Mouse (Mus musculus): ENCODE data around the gene Dohh.

Gene Dohh

DNA sequence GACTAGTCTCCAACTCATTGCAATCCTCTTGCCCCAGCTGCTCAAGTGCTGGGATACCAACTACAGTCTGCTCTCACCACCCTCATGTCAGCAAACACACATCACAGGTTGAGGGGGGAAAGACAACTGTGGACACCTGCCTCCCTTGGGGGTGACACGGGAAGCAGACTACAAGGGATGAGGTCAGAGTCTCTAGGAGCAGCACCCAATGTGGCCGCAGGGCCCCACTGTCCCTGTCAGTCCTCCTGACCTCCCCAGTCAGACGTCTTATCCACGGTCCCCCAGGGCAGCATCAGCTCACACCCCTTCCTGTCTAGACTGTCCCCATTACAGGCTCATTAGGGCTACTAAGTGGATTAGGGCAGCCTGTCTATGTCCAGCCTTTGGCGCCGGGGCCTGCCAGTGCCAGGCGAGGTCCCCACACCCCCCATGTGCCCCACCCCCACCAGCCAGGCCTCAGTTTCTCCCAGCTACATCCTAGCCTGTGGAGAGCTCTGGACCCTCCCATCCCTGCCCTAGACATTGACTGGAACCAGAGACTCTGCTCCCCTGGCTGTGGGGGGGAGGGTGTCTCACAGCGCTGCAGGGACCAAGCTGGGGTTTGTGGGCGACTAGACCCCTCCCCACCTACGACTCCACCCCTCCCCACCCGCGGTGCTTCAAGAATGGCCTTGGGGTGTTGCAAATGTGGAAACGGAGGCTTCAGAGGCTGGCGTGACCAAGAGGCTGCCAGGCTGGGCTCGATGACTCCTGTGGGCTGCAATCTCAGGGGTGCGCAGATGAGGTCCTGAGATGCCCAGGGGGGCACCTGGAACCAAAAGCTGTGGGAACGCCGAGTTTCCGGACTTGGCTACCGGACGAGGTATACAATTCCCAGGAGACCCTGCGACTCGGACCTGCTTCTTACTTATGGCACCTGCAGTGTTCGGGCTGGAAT, 22.5 kb downstream of the Dohh start:
- DNase-seq: no peak

DNA sequence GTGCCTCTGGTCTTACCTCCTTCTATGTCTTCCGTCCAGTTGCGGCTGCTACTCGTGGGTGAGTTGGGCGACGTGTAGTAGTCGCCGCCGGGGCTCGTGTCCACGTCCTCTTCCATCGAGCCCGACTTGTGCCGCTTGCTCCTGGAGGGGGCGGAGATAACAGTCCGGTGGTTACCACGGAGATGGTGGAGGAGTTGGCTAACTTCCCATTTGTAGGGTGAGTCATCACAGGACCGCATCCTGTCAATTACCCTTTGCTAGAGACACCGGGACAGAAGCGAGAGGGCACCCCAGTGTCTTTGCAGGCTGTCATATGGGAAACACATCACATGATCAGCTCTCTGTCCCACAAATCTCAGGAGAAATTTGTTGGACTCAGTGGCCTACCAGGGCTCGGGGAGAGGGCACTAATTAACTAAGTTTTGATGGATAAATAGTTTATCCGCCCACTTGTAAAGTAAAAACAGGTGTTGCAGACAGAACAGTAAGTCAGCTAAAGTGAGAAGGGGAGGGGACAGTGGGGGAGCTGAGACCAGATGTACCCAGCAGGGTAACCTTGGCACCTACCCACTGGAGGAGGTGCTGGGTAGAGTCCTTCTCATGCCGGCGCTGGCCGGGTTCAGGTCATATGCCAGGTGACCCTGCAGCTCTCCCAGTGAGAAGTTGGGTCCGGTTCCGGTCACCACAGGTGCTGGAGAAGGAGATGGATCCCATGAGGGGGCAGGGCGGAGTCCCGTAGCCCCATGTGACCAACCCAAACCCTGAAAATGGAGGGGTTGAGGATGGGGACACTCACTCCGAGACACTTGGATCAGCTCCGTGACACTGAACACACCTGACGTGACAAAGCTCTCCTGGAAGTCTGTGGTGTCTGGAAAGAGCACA, 23.6 kb downstream of the Dohh start:
- DNase-seq: peak; percentile 95

DNA sequence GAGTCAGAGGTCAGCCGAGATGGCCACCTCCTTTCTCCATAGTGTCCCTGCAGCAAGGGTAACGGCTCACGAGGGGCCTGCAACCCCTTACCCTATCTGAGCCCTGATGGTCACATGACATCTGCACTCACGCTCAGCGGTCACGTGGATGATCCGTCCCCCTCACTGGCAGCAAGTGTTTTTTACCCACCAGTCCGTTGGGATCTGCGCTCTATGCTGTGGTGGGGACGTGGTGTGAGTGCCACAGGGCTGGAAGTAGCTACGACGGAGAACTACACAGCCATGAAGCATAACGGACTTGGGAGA, 24.1 kb downstream of the Dohh start:
- DNase-seq: no peak

DNA sequence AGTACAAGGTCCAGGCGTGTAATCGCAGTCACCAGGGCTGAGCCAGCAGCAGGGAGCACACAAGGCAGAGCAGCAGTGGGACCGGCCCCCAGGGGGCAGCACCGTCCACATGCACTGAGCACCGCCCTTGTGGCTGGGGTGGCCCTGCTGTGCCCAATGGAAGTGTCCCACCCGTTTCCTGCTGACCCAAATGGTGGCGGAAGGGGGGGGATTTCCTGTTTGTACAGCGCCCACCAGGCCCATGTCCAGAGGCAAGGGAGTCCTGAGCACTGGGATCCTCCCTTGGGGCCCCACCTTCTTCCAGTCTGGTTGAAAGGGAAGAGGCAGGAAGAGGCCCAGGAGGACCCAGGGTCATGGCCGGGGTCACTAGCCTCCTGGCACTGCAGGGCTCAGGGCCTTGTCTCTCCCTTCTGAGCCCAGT, 24.7 kb downstream of the Dohh start:
- DNase-seq: peak; percentile 98

DNA sequence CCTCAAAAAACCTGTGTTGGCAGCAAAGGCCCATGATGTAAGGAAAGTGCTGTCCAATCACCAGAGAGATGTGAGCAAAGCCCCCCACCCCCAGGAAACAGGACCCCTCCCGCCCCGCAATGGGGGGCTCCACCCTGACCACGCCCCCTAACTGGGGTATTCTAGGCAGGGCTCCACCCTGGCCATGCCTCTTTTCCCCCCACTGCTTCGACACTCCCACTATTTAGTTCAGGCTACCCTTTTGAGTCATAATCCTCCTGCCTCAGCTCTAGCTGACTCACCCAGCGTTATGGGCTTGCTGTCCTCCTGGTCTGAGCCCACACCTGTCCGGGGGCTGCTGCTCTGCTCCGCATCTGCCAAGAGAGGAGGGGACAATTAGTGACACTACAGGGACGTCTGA, 25.1 kb downstream of the Dohh start:
- DNase-seq: no peak

DNA sequence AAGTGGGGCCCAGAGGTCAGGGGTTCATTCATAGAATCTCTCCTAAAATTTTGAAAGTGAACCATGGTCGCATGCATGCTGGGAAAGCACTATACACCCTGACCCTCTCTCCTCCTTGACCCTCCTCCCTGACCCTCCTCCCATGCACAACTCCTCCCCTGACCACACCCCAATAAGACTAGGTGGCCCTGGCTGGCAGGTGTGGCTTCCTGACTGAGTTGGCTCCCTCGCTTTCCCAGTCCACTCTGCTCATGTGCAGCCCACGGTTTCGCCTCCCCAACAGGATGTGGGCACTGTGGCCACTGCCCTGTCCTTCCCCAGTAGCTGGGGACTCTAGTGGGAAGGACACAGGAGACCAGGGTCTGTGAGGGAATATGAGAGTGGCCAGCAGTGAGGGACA, 26.1 kb downstream of the Dohh start:
- peak; percentile 68 for DNase-seq

DNA sequence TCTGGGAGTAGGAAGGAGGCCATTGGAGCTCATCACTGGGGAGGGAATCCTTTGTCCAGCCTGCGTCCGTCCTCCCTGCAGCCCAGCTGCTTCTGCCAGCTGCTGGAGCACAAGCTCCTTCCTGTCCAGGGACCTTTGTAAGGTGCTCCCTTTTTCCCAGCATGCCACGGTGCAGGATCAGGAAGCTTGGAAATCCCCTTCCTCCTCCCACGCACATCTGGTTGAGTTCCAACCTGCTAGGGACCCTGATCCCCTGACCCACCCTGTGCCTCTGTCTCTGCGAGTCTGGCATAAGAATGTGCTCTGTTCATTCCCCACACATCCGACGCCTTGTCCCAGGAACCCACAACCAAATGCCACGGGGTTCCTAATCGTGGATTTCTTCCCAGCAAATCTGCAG, 26.8 kb downstream of the Dohh start:
- DNase-seq: no peak

DNA sequence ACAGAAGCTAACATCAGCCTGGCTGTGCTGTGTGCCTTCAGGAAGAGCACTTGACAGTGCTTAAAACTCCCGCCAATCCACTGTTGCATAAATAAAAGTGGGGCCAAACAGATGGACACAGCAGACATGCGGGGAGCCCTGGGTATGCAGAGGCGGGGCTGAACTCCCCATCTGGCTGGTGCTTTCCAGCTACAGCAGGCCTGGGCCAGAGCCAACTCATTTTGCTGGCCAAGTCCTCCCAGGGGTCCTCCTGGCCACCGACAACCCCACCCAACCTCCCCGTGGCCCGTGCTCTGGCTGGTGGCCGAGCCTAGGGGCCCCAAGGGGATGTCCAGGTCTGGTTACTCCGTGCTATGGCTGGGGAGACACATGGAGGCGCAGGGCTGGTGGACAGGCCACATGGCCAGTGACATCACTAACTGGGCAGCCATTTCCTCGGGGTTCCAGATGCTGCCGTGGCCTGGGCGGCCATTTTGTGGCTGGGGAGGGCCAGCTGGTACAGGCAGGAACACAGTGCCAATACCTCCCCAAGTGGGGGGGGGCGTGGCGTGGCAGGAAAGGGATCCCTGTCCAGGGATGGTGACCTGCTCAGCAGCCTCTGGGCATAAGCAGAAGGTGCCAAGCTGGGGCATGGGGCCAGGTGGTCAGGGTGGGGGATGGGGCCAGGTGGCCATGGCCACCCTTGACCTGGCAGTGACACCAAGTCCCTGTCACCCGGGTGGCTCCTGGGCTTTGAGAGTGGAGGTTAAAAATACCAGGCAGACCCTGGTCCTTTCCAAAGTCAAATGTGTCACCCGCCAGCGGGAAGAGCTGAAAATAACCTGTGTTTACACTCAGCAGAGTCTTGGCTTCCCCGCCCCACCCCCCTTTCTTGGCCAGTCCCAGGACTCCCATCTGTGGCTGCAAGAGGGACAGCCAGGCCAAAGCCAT, 27.5 kb downstream of the Dohh start:
- peak; percentile 85 for DNase-seq

DNA sequence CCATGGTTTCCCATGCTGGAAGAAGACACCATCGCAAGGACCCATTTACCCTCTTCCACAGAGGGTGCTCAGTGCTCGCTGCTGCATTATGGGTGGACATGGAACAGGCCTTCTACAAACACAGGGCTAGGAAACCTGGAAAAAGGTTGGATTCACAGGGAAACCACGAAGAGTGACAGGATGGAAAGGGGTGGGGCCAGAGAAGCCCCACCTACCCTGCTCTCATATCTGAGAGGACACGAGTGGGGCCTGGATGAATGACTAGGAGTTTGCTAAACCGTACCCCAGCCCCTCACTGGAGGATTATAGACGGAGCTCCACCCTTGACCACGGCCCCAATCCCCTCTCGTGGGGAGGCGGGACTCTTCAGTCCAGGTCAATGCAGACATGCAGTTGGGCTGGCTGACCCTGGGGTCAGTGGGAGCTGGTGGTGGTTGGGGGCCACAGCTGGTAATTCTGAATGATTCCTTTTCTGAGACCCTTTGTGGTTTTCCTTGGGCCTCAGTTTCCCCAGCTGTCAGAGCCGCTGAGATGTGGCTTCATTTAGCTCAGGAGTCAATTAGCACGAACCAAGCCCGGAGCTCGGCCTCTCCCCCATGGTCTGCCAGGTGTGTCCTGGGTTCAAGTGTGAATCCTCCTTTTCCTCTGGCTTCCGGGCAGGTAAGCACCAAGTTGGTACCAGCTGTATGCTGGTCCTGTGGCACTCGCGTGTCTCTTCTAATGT, 28.5 kb downstream of the Dohh start:
- DNase-seq: peak; percentile 46

DNA sequence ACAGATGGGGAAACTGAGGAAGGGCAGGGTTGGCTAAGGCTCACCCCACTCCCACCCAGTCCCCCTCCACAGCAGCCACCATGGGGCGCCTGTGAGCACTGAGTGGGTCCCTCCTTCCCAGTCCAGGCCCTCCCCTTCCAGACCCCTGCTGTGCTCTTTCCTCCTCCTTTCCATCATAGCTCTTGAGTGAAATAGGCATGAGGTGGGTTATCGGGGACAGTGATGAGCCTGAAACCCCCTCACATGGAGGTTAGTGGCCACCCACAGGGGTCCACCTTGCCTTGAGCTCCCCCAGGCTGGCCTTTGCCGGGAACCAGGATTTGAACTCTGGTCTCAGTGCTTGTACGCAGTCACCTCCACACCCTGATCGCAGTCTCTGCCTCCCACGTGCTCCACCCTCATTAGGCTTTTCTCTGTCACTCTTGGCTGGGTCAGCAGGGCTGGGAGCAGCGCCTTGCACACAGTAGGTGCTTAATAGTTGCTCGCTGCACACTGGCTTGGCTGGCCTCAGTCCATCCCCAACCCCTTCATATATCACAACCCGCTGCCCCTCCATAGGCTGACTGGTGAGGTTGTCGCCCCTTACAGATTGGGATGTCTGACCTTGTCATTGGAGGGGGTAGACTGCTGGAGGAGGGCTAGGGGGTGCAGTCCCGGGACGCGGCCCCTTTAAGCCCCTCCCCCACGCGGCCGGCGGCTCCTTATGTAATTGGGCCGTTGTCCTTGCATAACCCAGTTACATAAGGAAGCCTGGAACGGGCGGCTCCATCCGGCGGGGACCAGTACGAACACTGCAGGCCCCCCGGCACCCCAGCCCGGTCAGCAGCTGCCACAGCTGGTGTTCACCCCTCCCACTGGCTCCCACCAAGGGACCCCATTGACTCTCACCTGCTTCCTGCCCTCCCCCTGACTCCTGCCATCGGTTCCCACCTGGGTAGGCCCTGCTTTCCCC, 29.4 kb downstream of the Dohh start:
- peak; percentile 95 for DNase-seq

DNA sequence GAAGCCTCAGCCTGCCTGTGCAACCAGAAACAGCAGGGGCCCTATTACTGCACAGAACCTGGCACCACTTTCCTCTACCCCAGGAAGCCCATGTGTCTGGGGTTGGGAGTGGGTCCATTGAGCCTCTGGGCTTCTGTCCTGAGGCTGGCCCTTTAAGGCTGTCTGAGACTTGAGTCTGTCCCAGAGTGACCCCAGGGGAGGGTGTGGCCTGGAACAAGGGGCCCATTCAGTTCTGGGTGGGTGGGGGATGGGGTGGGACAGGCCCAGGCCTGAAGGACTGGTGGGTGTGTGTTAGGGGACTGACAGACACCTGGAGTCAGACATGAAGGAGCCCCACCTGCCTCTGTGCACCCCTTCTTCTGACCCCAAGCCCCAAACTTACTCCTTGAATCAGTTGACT, 30.5 kb downstream of the Dohh start:
- DNase-seq: peak; percentile 80

DNA sequence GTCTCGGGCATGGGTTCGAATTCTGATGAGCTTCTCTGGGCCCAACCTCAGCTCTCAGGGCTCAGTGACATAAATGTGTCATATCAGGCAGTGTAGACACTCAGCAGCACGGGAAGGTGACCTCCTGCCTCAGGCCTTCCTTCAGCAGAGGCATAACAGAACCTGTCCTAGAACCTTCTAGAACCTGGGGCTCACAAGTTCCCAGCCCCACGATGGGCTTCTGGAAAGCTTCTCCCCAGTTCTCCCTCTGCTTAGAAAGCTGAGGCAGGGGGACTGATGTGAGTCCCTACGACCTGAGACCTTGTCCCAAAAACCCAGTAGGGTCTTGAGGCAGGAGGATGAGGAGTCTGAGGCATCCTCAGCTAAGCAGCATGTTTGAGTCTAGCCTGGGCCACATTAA, 30.9 kb downstream of the Dohh start:
- no peak for DNase-seq

DNA sequence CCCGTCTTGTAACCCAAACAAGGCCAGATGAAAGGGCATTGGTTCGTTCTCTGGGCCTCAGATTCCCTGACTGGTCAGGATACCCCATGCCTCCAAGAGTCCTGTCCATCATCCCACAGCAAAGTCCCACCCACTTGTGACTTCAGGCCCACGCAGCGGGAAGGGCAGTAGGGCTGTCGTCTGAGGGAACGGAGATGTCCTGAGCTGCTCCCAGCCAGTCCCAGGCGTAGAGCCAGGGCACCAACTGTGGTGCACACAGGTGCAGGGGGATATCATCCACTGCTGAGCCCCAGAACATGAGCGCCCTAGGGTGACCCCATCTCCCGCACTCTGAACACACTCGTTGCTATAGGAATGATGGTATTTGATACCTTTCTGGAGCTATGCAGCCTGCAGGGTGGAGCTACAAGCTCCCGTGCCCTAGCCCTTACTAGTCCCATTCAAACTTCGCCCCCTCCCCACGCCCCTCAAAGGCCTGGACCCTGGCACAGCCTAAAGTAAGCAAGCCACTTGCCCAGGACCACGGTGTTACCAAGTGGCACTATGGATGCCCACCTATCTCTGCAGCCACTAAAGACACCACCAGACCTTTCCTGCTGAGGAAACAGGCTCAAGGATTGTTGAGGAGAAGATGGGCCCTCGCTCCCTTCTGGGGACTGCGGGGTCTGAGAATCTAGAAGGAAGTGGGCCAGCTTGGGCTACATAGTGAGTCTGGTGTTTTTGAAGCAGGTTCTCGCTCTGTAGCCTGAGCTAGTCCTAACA, 31.5 kb downstream of the Dohh start:
- no peak for DNase-seq

DNA sequence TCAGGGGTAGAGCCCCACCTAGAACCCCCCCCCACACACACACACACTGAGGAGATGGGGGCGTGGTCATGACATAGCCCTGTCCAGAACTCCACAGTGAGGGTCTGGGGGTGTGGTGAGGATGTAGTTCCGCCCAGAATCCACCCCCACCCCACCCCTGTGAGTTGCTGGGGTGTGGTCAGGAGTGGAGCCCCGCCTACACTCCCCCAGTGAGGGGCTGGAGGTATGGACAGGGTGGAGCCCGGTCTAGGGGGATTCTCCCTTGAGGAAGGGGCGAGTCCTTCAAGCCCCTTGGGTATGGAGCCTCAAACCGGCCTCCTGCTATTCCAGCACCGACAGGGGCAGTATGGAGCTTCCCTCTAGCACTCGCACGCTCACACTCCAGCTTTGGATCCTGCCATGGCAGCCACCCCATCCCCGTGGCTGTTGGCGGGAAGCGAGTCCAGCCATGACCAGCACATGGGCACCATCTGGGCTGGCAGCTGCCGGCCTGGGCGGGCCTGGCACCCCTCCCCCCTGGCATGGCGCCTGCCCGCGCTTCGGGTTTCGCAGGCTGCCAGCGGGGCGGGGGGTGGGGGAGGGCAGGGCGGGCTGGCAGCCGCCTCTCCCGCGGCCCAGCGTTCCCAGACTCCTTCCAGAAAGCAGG, 32.5 kb downstream of the Dohh start:
- DNase-seq: peak; percentile 83

DNA sequence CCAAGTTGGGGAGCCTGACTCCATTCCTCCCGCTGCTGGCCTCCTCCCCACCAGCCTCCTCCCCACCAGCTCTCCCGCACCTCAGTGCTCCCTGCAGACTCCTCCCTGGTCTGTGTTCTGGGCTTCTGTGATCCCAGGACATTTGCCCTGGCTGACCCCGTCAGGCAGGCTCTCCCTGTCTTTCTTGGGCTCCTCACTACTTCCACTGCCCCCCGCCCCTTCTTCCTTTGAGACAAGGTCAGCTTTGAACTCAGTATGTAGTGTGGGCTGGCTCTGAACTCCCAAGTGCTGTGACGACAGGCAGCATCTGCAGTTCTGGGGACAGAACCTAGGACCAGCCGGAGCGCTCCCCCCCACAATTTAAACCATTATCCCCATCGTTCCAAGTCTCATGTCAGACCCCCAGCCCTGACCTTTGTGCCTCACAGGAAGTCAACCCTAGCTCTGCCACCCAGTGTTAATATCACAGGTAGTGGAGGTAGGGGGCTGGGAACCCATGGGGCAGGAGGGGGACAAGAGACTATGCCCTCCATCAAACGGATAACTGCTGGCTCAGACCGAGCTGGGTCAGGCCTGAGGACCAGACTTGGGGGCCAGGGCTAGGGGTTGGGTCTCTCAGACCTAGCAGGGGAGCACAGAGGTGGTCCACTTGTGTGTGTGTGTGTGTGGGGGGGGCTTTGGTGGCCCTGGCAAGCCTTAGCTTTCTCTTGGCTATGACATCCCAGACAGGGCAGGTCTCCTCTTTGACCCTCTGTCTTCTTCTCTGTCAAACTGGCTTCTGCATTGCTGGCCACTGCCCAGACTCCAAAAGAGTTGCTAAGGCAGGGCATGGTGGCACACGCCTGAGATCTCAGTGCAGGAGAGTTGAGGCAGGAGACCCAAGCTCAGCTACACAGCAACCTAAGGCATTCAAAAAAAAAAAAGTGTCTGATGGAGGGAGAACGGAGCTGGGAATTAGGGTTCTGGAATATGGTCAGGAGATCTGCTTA, 33.3 kb downstream of the Dohh start:
- DNase-seq: no peak

DNA sequence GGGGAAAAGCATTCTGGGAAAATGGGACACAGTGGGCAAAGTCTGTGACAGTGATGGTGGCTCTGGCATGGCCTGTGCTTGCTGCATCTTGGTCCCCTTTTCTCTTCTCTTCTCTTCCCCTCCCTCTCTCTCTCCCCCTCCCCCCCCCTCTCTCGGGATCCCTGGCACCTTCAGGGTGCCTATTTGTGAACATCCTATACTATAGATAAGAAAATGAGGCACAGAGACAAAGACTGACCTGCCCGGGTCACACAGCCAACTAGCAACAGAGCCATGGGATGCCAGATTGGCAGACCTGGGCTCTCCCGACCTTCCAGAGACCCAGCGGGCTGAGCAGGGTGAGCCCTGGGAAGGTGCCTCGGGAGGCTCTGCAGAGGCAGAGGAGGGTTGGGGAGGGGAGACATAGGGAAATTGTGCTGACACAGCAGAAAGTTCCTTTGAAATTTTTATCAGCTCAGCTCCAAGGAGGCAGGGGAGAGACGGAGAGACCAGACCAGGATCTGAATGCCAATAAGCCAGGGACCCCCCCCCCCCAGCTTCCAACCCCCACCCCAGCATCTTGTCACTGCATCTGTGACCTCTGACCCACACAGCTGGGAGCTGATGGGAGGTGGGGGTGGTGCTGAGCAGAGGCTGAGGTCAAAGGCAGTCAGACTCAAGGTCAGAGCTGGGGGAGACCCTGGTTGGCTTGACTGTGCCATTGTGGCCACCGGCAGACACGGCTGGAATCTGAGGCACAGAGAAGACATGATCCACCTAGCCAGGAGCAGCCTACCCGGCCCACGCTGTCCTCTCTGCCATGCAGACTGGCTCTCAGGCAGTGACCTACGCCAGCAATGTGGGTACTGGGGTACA, 34.2 kb downstream of the Dohh start:
- no peak for DNase-seq

Measured in lung, postnatal 36 days (tissue).